Mouse (Mus musculus) urinary bladder, postnatal 4 days (tissue): ENCODE data around the gene Gm14819.
"Not testable (repeated sequence)": the region's sequence is repeated elsewhere in the genome, so short reads cannot be mapped to it uniquely, and the experiment has no call there.

Experiments
- DNase-seq, 2 experiments: peaks; one replicate each; pipeline ENCODE4 v3.0.0; 2021 to 2022; ENCODE audit warnings: low spot score in 2 of 2

Gm14819 gene

GRCm38 (mm10) chrX:35403883-35404282 is at the start of gene Gm14819:
Gene Gm14819, plus strand, starts transcription at chrX:35404183.
- DNase-seq: not testable (repeated sequence)
